Mouse (Mus musculus): ENCODE measurements around the gene Gm14180. TPM values are rescaled to one million over a fixed set of nuclear protein-coding genes. Genes with fewer than 3 reads are reported as not detected.
"Not testable (repeated sequence)": the region's sequence is repeated elsewhere in the genome, so short reads cannot be mapped to it uniquely, and the experiment has no call there.

The Gm14180 gene
- total RNA-seq (2014; fragmentation: Nextera tagmentation) (not detected in 2 replicates), total RNA-seq (2017) (not detected in 2 replicates), polyA plus RNA-seq (2012) (not detected in 2 replicates)

- TF ChIP-seq CTCF (IDR thresholded peaks at IDR 0.05; ENCODE audit: low read depth, low read length): no peak
- TF ChIP-seq GATA1 (IDR thresholded peaks at IDR 0.05; ENCODE audit: borderline replicate concordance, low read length): no peak
- TF ChIP-seq GATA2 (IDR thresholded peaks at IDR 0.05; ENCODE audit: borderline replicate concordance, low read depth, low read length): no peak
- no peak for TF ChIP-seq POLR2AphosphoS5 (IDR thresholded peaks at IDR 0.05; ENCODE audit: insufficient replicate concordance, low read depth, low read length)
- TF ChIP-seq TAL1 (conservative IDR thresholded peaks at IDR 0.05; ENCODE audit: low read depth, low read length): no peak
- ATAC-seq (ENCODE audit: extremely low read depth, insufficient number of reproducible peaks, low FRiP score, poor library complexity, severe bottlenecking) (no peak), DNase-seq (ENCODE audit: low spot score) (no peak)
- peaks cover 12% of the 10 kb centered on the region for H3K9me3 ChIP-seq (replicated peaks)
- H3K4me3 ChIP-seq (ENCODE audit: low read depth, low read length): no peak within 1 kb of the TSS
- H3K27me3 ChIP-seq (ENCODE audit: insufficient read depth, low read length): no peaks in the 10 kb centered on the region
- no peaks in the 10 kb centered on the region for H3K4me1 ChIP-seq (ENCODE audit: insufficient read depth, low read depth, low read length)
- no peaks in the 10 kb centered on the region for H3K36me3 ChIP-seq (replicated peaks)
Measured at GRCm38 (mm10) chr11:99734190-99734589, at the start of gene Gm14180. Gm14180 (minus strand) TSS chr11:99734290.

DNA sequence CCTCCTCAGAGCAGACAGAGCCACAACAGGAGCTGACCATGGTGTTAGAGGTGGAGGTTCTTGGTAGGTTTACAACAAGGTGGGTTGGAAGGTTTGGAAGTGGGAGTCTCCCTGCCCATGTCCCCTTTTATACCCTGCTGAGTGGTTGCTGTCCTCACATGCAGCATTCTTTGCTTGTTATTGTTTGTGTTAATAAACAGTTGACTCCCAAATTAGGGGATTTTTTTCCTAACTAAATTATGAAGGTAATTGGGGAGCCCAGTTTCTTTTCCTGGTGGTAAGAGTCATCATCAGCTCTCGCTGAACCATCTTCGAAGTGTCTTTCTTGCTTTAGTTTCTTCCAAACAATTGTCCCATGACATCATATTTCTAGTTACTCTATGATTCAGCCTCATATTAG is 46.5 kb upstream of the Gm14180 start, which contains the start of gene Krtap4-8:
Gene Krtap4-8, minus strand, starts transcription at position 101 of the 400 bp plus-strand sequence.
- H3K27me3 ChIP-seq (ENCODE audit: insufficient read depth, low read length): no peaks in the 10 kb centered on the region
- DNase-seq (ENCODE audit: low spot score) (no peak), ATAC-seq (ENCODE audit: extremely low read depth, insufficient number of reproducible peaks, low FRiP score, poor library complexity, severe bottlenecking) (no peak)
- peaks cover 10% of the 10 kb centered on the region for H3K9me3 ChIP-seq (replicated peaks)
- no peak for TF ChIP-seq GATA2 (IDR thresholded peaks at IDR 0.05; ENCODE audit: borderline replicate concordance, low read depth, low read length)
- no peak for TF ChIP-seq POLR2AphosphoS5 (IDR thresholded peaks at IDR 0.05; ENCODE audit: insufficient replicate concordance, low read depth, low read length)
- no peak for TF ChIP-seq CTCF (IDR thresholded peaks at IDR 0.05; ENCODE audit: low read depth, low read length)
- TF ChIP-seq TAL1 (conservative IDR thresholded peaks at IDR 0.05; ENCODE audit: low read depth, low read length): no peak
- no peak for TF ChIP-seq GATA1 (IDR thresholded peaks at IDR 0.05; ENCODE audit: borderline replicate concordance, low read length)
- H3K4me1 ChIP-seq (ENCODE audit: insufficient read depth, low read depth, low read length): no peaks in the 10 kb centered on the region
- H3K36me3 ChIP-seq (replicated peaks): no peaks in the 10 kb centered on the region
- no peak within 1 kb of the TSS; the same call in 1 of the 2 replicates for H3K4me3 ChIP-seq (ENCODE audit: low read depth, low read length)

- no peak for DNase-seq (ENCODE audit: low spot score)
Measured at GRCm38 (mm10) chr11:99778401-99778800, 44.3 kb upstream of the Gm14180 start.

DNA sequence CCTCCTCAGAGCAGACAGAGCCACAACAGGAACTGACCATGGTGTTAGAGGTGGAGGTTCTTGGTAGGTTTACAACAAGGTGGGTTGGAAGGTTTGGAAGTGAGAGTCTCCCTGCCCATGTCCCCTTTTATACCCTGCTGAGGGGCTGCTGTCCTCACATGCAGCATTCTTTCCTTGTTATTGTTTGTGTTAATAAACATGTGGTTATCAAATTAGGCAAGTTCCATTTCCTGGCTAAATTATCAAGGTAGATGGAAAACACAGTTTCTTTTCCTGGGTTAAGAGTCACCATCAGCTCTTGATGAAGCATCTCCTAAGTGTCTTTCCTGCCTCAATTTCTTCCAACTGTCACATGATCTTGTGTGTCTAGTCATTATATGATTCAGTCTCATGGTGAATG is 38.7 kb upstream of the Gm14180 start, which contains the start of gene Gm11595:
Gene Gm11595, minus strand, starts transcription at position 101 of the 400 bp plus-strand sequence.
- not testable (repeated sequence) for H3K27me3 ChIP-seq (ENCODE audit: insufficient read depth, low read length); H3K9me3 ChIP-seq (replicated peaks); H3K4me3 ChIP-seq (ENCODE audit: low read depth, low read length); H3K4me1 ChIP-seq (ENCODE audit: insufficient read depth, low read depth, low read length); ATAC-seq (ENCODE audit: extremely low read depth, insufficient number of reproducible peaks, low FRiP score, poor library complexity, severe bottlenecking); H3K36me3 ChIP-seq (replicated peaks); DNase-seq (ENCODE audit: low spot score)

More at GRCm38 (mm10) chr11:99778401-99778800, 44.3 kb upstream of the Gm14180 start:
- TF ChIP-seq GATA2 (IDR thresholded peaks at IDR 0.05; ENCODE audit: borderline replicate concordance, low read depth, low read length): no peak
- TF ChIP-seq GATA1 (IDR thresholded peaks at IDR 0.05; ENCODE audit: borderline replicate concordance, low read length): no peak
- no peak for TF ChIP-seq CTCF (IDR thresholded peaks at IDR 0.05; ENCODE audit: low read depth, low read length)
- TF ChIP-seq TAL1 (conservative IDR thresholded peaks at IDR 0.05; ENCODE audit: low read depth, low read length): no peak
- TF ChIP-seq POLR2AphosphoS5 (IDR thresholded peaks at IDR 0.05; ENCODE audit: insufficient replicate concordance, low read depth, low read length): no peak
- ATAC-seq (ENCODE audit: extremely low read depth, insufficient number of reproducible peaks, low FRiP score, poor library complexity, severe bottlenecking): no peak
- H3K9me3 ChIP-seq (replicated peaks): peaks cover 6% of the 10 kb centered on the region
- no peaks in the 10 kb centered on the region for H3K4me1 ChIP-seq (ENCODE audit: insufficient read depth, low read depth, low read length)
- H3K4me3 ChIP-seq (ENCODE audit: low read depth, low read length): no peak overlapping the region
- no peaks in the 10 kb centered on the region for H3K27me3 ChIP-seq (ENCODE audit: insufficient read depth, low read length)
- no peaks in the 10 kb centered on the region for H3K36me3 ChIP-seq (replicated peaks)

DNA sequence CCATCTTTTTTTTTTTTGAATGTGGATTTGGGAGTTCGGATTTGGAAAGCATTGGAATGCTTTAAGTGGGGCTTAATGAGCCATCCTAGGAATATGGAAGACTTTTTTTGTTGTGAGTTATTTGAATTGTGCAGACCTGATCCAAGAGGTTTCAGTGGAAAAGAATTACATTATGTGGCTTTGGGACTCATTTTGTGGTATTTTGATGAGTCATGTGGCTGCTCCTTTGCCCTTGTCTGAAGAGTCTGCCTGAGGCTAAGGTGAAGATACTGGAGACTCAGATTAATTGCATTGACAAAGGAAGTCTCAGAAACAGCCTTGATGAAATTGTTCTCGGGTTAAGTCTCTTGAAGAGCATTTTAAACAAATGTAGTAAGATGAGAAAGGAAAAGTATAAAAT is 34.3 kb upstream of the Gm14180 start:
- ATAC-seq (ENCODE audit: extremely low read depth, insufficient number of reproducible peaks, low FRiP score, poor library complexity, severe bottlenecking) (no peak), DNase-seq (ENCODE audit: low spot score) (no peak)
- Histone ChIP-seq H3K4me3 (ENCODE audit: low read depth, low read length) (no peak overlapping the region), H3K27me3 (ENCODE audit: insufficient read depth, low read length) (0 out of 2 replicates have a peak, but pooled peaks cover 3% of the 10 kb centered on the region), H3K4me1 (ENCODE audit: insufficient read depth, low read depth, low read length) (no peaks in the 10 kb centered on the region), H3K9me3 (replicated peaks) (peaks cover 9% of the 10 kb centered on the region), H3K36me3 (replicated peaks) (no peaks in the 10 kb centered on the region)
- no peak for TF ChIP-seq GATA1 (IDR thresholded peaks at IDR 0.05; ENCODE audit: borderline replicate concordance, low read length)
- TF ChIP-seq POLR2AphosphoS5 (IDR thresholded peaks at IDR 0.05; ENCODE audit: insufficient replicate concordance, low read depth, low read length): no peak
- no peak for TF ChIP-seq TAL1 (conservative IDR thresholded peaks at IDR 0.05; ENCODE audit: low read depth, low read length)
- no peak for TF ChIP-seq CTCF (IDR thresholded peaks at IDR 0.05; ENCODE audit: low read depth, low read length)
- no peak for TF ChIP-seq GATA2 (IDR thresholded peaks at IDR 0.05; ENCODE audit: borderline replicate concordance, low read depth, low read length)

- H3K4me3 ChIP-seq (ENCODE audit: low read depth, low read length): 0 out of 2 replicates have a peak overlapping the region, but pooled peaks have one; percentile 13
- H3K9me3 ChIP-seq (replicated peaks): peaks cover 9% of the 10 kb centered on the region
- no peak for DNase-seq (ENCODE audit: low spot score)
- ATAC-seq (ENCODE audit: extremely low read depth, insufficient number of reproducible peaks, low FRiP score, poor library complexity, severe bottlenecking): no peak
- H3K36me3 ChIP-seq (replicated peaks): no peaks in the 10 kb centered on the region
- 0 out of 2 replicates have a peak, but pooled peaks cover 2% of the 10 kb centered on the region for H3K27me3 ChIP-seq (ENCODE audit: insufficient read depth, low read length)
- no peaks in the 10 kb centered on the region for H3K4me1 ChIP-seq (ENCODE audit: insufficient read depth, low read depth, low read length)
- TF ChIP-seq POLR2AphosphoS5 (IDR thresholded peaks at IDR 0.05; ENCODE audit: insufficient replicate concordance, low read depth, low read length): no peak
- no peak for TF ChIP-seq GATA1 (IDR thresholded peaks at IDR 0.05; ENCODE audit: borderline replicate concordance, low read length)
- TF ChIP-seq GATA2 (IDR thresholded peaks at IDR 0.05; ENCODE audit: borderline replicate concordance, low read depth, low read length): no peak
- no peak for TF ChIP-seq CTCF (IDR thresholded peaks at IDR 0.05; ENCODE audit: low read depth, low read length)
Measured at GRCm38 (mm10) chr11:99758877-99759276, 24.8 kb upstream of the Gm14180 start.
